Mouse (Mus musculus) heart, adult 9 months (tissue): ENCODE measurements around the gene Ankrd22.

Experiments
- DNase-seq, 2 experiments: peaks; one replicate each; pipeline ENCODE4 v3.0.0; 2022; ENCODE audit warnings: low spot score in 2 of 2

The Ankrd22 gene

DNA sequence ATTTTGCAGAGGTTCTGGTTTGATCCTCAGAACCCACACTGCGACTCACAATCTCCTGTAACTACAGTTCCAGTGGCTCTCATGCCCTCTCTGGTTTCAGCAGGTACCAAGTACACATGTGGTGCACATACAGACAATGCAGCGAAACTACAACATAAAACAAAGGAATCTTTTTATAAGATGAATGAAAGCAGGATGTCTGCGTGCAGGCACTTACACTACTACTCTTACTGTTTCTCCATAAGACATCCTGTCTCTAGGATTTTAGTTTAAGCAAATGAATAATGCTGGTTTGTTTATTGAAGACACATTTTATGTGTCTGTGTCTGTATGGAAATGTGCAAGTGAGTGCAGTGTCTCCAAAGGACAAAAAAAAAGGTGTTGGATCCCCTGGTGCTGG, 15.4 kb upstream of the Ankrd22 start:
- no peak for DNase-seq

DNA sequence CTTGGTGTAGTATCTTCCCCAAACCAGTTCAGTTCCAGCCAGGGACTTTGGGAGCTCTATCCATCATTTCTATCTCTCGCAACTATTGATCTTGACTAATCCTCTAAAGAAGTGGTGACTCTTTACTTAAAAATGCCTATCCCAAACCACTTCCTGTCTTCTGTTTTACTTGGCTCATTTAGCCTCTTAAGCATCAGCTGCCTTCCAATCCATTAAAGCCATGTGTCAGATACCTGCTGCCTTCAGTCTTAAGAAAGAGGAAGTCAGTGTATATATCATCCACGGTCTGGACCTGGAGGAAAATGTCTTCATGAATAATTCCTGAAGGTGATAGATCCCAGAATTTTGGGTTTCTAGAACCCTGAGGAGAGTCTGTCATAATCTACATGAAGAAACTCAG, 14.5 kb upstream of the Ankrd22 start:
- DNase-seq: no peak

DNA sequence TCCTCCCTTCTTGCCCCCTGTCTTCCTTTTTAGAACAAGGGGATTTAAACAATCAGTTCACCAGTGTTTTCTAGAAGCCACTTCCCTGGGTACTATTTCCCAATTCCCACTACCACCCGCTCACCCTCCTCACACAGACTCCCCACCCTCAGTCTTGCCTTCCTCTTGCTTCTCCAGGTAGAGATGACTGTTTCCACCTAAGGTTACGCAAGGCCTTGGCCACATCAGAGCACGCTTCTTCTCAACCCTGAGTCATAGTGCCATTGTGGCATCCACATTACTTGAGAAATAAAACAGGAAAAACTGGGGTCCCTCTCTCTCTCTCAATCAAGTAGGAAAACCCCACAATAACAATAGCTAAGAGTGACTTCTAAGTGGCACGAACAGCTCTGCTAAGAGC, 13.3 kb upstream of the Ankrd22 start:
- DNase-seq: no peak

DNA sequence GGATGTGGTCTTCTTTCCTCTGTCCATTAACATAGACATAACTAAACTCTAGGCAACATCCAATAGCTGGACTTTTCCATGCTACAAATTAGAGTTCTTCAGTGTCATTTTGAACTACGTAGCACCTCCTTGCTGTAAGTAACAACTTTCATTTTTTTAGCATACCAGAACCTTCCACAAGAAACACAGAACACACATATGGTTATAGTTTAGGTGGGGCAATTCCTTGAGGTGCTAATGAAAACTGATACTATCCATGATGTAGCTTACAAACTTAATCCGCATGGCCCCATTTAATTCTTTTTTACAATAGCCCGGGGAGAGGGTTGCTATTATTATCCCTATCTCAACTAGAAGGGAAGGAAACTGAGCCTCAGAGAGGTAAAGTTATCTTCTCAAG, 8.2 kb upstream of the Ankrd22 start:
- no peak for DNase-seq

DNA sequence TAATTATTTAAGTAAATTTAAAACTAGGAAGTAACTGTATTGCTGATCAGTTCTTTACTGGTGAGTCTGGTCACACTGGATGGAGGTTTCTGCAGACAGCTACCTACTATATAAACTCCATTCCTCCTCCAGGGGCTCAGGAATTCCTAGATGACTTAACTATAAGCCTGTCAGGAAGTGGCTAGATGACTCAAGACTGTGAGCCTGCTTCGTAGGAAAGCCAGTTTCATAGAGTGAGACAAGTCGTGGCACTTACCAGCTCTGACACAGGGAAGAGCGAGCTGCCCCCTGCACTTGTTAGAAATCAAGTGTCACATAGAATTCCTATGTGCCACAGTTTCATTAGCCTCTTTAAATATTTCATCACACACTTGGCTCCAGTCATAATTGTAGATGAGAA, 5.3 kb upstream of the Ankrd22 start:
- DNase-seq: no peak

DNA sequence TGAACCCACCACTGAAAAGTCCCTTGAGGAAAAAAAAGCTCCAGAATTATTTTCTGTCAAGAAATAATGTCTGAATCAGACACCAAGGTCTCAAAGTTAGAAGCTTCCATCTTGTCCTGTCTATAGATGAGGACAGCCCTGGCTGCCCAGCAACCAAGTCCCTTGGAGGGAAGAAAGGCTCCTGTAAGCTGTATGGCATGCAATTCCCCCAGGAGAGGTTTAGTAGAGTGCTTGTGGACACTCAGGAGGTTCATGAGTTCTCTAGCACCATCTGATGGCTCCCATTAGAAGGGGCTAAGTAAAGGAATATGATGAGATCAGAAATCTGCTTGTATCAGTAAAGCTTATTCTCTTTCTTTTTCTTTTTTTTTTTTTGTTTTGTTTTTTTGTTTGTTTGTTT, 3.3 kb upstream of the Ankrd22 start:
- DNase-seq: no peak

DNA sequence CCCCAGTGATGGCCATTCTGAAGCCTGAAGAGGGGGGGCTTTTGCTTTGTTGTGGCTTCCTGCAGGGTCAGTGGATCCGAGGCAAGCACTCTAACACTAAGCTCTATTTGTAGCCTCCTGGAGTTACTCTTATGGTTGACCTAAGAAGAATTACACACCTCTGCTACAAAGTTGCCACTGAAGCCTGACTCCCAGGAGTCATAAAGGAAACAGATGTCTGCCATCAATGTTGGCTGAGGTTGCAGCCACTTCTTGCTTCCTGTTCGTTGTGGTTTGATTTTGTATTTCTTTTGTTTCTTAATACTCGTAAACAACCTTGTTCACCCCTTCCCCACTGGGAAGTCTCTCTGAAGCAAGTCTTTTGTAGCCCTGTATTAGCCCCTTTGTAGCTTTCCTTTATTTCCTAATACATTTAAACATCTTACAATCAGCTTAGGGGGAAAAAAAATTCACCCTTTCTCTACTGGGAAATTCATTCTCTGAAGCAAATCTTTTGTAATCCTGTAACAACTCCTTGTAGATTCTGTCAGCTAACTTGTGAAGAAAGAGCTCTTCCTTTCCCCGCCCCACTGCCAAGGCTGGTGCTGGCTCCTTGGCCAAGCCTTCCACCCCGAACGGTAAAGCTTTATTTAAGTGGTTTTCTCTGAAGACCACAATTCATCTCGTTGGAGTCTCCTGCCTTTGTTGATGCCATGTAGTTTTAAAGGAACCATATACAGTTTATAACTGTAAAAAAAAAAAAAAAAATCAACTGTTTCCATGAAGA, 2.2 kb upstream of the Ankrd22 start:
- no peak for DNase-seq

DNA sequence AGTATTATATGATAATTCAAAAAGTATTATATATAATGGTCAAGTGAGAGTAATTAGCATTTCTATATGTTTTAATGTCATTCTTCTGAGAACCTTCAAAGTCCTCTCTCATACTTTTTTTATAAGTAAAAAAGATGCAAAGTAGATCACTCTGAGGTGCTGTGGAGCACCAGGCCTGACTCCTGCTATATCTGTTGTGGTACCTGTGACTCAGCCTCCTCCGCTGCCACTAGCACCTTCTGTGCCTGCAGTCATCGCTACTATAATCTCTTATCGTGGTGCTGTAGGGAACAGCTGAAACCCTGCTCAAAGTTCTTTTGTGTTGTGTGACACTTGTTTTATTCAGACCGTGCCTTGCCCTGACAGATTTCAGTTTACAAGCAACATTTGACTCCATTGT, 533 bp upstream of the Ankrd22 start:
- no peak for DNase-seq

DNA sequence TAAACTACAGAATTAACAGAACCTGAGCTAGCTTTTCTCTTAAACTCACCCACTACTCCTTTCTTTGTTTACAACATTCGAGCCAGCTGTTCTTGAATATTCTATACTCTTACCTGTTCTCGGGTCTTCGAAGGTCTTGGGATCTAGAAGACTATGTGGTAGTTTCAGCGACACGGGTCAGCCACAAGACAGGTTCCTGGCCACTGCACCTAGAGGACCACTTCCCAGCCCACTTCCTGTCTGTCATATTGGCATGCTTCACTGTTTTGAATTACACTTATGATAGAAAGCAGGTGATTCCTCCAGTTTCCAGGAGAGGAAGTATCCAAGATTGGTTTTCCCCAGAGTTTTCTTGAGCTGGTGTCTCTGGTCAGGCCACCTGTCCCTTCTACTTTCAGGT, 3.2 kb downstream of the Ankrd22 start:
- no peak for DNase-seq

DNA sequence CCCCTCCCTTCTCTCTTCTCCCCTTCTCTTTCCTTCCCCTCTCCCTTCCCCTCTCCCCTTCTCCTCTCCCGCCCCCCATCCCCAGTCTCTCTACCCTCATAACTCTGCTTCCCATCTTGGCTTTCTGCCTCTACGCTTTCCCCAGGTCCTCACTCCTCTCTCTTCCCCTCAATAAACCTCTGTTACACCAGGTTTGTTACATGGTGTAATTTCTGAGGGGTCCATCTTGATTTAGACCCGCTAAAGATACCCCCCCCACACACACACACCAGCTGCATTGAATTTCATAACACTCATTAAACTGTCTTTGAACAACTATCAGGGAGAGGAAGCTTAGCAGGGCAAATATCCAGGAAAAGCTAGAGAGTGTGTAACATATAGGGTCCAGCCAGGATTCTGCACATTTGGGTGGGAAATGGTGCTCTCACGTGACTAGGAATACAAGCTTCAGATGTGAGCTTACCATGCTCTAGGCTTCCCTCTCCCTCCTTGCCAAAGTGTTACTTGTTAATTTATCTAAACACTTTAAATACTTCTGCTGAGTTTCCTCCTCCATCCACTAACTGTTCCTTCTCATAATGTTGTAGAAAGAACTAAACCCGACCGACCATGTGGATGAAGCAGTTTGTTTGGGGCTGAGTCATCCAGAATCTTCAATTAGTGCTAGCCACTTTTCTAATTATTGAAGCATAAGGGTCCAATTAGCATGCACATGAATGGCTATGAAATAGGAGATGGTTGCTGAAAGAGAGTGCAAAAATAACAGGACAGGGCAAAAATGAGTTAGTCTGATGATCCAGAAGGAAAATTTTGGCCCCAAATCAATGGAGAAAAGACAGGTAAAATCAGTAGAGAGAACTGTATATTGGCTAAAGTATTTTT, 12.3 kb downstream of the Ankrd22 start:
- no peak for DNase-seq

DNA sequence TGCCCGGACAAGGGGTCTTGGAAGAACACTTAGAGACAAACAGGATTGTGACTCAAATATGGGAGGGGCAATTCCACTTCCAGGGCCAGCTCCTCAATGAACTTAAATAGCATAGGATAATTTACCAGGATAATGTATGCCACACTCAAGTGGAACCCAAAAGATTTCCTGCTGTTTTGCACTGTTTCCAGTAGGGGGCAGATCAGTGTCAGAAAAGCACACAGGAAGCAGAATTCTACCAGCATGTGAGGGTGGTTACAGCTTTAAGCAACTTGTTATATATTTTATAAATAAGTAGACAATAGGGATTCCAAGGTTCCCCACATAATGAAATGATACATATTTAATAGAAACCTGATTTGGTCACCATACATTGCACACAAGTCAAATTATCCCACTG, 13.9 kb downstream of the Ankrd22 start:
- peak; percentile 6 to 11 for DNase-seq

DNA sequence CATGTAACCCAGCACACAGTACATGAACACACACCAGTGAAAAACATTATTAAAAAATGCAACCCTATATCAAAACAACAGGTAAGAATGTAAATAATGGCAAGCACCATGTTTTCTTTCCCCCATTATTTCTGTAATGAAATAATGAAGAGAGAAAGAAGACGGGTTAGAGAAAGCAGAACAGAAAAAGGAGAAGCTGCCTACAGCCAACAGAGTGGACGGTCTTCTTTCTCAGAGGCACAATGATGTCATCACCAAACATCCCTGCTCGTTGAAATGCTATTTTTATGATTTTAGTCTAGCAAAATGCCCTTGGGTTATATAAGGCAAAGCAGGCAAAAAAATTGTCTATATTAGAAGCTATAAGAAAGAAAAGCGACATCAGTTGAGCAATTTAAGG, 17.4 kb downstream of the Ankrd22 start:
- DNase-seq: peak in 1 of 2 experiments; percentile 8

DNA sequence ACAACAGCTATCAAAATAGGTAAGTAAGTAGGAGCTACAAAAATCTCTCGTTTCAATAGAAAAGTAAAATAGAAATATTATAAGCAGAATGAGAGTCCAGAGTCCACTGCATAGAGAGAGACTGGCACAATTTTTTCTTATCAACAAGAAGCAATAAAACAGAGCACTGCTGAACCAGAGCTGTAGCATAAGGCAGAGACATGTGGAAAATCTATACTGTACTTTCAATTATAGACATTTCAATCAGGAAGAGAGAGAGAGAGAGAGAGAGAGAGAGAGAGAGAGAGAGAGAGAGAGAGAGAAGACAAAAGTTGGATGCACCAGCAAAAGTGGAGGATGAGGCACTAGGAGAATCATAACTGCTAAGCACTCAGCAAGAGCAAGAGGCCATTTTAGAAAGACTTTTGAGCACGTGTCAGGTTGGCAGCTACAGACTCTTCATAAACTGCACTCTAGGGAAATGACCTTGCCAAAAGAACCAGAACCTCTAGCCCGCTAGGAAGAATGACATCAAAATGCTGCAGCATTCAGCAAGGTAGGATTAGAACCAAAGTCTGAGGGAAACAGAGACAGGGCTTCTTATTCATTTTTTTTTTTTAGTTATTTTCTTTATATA, 26.3 kb downstream of the Ankrd22 start:
- no peak for DNase-seq

DNA sequence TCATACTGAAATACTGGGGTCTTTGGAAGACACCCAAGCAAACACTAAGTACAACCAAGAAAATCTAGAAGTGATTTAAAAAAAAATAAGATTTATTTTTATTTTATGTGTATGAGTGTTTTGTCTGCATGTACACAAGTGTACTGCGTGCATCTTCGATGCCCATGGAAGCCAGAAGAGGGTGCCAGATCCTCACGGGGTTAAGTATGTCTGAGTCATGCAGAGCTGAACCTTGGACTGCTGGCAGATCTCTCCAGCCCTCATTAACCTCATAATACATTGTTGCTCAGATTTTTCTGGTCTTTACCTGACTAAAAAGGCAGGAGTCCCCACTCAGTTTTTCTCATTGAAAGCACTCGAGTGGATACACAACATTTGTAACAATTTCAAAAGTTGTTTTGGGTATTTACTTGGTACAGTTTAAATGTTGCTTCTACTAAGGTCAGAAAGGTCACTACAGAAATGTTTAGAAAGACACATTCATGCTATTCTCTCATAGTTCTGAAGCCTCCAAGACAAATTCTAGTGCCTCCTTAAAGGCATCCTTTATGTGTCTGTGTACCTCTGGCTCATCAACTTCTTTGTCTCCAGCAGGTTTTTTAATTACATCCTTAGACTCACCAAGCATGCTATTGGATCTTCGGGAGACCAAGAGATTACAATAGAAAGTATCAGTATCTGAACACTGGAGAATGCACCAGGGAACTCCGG, 27.0 kb downstream of the Ankrd22 start:
- no peak for DNase-seq

DNA sequence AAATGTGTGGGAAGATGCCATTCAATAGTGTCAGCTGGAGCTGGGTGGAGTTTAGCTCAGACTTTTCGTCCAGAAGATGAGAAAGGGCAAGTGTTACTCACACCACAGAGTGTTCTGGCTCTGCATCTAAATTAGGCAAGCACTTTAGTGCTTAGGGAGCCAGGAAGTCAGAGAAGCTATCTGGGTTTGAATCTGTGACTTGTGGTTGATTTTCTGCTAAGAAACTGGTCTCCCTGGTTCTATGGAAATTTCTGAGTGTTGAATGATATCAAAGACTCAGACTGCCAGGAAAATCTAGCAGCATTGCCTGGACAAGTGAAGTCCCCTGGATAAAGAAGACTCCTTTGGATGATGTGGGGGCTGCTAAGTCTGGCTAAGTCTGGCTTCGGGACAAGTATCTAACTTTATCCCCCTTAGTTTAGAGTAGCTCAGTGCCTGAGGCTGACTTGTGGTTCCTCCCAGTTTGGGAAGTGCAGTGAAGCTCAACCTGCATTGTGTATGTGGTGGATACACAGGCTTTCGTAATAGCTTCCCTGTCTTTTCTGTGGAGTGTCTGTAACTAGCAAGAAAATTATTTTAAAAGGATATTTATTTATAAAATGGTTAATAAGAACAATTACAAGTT, 45.6 kb downstream of the Ankrd22 start:
- DNase-seq: no peak

DNA sequence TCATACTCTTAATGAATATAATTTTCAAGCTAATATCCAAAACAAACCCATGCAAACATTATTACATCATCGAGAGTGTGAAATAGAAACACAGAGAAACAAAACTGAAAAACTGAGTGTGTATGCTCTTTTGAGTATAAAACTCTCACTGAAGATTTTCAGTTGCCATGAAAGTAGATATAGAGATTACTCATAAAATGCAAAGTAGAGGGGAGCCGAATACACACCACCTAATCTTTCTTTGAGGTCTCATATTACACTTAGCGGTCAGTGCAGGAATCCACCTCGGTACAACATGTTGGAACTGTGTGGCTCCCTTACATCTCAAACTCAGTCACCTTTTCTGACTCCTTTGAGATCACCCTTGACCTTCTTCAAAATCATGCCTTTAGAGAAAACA, 46.2 kb downstream of the Ankrd22 start:
- DNase-seq: no peak

DNA sequence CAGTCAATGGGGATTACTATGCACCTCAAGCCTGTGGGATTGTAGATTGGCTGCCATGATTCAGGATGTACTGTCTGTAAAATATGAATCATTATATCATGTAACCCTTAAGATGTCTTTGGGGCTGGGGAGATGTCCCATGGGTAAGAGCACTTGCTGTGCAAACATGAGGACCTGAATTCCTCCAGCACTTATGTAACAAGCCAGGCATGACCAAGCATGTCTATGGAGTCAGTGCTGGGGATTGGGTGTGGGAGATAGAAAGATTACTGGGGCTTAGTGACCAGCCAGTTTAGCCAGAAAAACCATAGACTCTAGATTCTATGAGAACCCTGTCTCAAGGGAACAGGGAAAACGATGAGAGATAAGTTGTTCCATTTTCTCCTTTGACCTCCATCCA, 46.8 kb downstream of the Ankrd22 start:
- DNase-seq: no peak

DNA sequence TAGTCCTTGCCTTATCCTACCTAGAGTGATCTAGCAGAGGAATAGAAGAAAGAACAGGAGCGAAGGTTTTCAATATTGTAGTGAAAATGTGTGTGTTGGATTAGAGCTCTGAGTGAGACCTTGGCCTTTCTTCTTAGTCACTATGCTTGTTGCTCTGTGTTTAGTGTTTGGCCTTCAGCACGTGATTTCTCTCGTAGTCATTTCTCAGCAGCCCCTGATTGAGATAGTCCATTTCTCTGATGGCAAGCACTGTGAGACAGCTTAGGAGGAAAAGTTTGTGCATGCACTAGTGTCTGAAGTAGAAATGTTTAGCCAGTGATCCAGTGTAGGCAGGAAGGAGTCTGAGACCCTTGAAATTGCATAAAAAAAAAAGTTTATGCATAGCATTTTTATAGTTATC, 61.0 kb downstream of the Ankrd22 start:
- DNase-seq: no peak

DNA sequence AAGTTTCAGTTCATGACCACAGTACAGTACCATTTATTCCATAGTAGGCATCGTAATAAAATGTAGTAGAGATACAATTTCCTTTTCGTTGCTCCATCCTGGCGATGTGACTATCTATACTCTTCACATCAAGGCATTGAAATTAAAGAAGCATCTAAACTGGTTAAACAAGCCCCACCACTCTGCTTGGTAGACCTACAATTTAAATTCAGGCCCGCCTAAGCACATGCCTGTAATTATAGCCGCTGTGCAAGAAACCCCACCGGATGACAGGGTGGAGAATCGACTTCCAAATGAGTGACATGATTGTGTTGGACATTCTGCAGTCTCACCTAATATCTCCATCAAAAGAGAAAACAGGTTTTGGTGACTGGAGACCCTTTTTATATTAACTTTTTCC, 64.0 kb downstream of the Ankrd22 start:
- DNase-seq: no peak

DNA sequence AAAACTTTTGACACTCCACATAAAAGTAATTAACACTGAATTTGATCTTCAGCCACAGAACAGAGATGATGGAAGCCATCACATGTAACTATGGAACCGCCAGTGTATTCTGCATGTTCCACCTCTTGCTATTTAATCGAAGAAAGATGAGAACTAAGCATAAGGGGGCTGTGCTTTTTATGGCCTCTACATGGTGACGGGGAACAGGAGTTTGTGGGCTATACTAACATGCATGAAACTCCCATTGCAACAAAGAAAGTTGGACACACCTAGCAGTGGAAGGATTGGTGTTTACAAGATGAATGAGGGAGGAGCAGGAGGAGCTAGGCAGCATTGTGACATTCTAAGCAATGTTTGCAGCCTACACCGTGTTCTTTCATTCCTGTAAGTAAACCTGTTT, 65.2 kb downstream of the Ankrd22 start, which contains the start of gene Lipm:
Gene Lipm, plus strand, starts transcription at position 301 of the 400 bp plus-strand sequence.
- DNase-seq: no peak

DNA sequence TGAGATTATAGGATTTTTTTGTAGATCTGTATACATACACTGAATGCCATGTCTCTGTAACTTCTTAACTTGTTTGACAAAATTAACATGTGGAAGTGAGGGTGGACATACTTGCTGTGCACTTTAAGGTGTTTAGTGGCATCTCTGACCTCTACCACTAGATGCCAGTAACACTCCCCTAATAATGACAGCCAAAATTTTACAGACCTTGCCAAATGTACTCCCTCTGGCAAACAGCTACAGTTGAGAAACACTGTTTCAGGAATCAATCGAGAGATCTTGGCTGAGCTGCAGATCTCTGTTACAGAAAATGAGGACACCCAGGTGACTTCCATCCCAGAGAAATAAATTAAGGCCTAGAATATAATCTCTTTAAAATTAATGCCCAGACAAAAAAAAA, 69.6 kb downstream of the Ankrd22 start:
- no peak for DNase-seq

DNA sequence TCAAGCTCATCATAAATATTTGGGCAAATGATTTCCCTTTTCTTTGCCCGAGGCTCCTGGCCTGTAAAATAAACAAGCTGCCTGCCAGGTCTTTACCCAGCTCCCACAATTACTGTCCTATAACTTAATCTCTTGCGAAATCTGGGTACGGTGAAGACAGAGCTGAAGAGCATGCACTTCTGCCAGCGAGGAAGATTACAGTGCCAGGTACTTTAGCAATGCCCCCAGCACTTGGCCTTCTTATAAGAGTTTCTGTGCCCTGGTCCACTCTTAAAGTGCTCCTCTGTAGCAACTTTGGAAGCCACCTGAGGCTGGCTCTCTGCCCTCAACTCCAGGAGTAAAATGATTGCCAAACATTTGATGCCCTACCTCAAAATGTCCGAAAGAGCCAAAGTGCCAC, 70.5 kb downstream of the Ankrd22 start:
- no peak for DNase-seq
